Mouse (Mus musculus) lung, postnatal 10 days (tissue): ENCODE data around the gene Rasd2.

ENCODE experiments used
- DNase-seq: peaks from one replicate; pipeline ENCODE4 v3.0.0; 2021

The Rasd2 gene

GRCm38 (mm10) chr8:75213686-75214085 lies at the start of gene Rasd2:
Rasd2 (plus strand) TSS chr8:75213944.
- DNase-seq, result no peak

- peak; percentile 38 for DNase-seq
These were observed 44.4 kb upstream of the Rasd2 start for GRCm38 (mm10) chr8:75169363-75169762.

GRCm38 (mm10) chr8:75172009-75172685 lies 41.6 kb upstream of the Rasd2 start:
- DNase-seq, result no peak

GRCm38 (mm10) chr8:75193022-75193421 lies 20.7 kb upstream of the Rasd2 start:
- DNase-seq, result no peak

- DNase-seq, result no peak
These were observed 19.2 kb upstream of the Rasd2 start for GRCm38 (mm10) chr8:75194473-75195071.

- no peak for DNase-seq
These were observed 16.6 kb upstream of the Rasd2 start for GRCm38 (mm10) chr8:75197170-75197569.

- no peak for DNase-seq
These were observed 15.9 kb upstream of the Rasd2 start for GRCm38 (mm10) chr8:75197862-75198261.

GRCm38 (mm10) chr8:75198300-75198699 lies 15.4 kb upstream of the Rasd2 start:
- DNase-seq, result no peak

GRCm38 (mm10) chr8:75198988-75199765 lies 14.6 kb upstream of the Rasd2 start:
- no peak for DNase-seq

- no peak for DNase-seq
These were observed 13.8 kb upstream of the Rasd2 start for GRCm38 (mm10) chr8:75199914-75200313.

GRCm38 (mm10) chr8:75202041-75202656 lies 11.6 kb upstream of the Rasd2 start:
- no peak for DNase-seq

GRCm38 (mm10) chr8:75202913-75203312 lies 10.8 kb upstream of the Rasd2 start:
- no peak for DNase-seq

- no peak for DNase-seq
These were observed 10.3 kb upstream of the Rasd2 start for GRCm38 (mm10) chr8:75203420-75203819.

GRCm38 (mm10) chr8:75204190-75204868 lies 9.4 kb upstream of the Rasd2 start:
- no peak for DNase-seq

GRCm38 (mm10) chr8:75211461-75211860 lies 2.3 kb upstream of the Rasd2 start:
- DNase-seq, result peak; percentile 81

GRCm38 (mm10) chr8:75212631-75213306 lies 975 bp upstream of the Rasd2 start:
- DNase-seq, result peak; percentile 85

- DNase-seq, result no peak
These were observed 465 bp upstream of the Rasd2 start for GRCm38 (mm10) chr8:75213307-75213651.

GRCm38 (mm10) chr8:75215046-75215445 lies 1.3 kb downstream of the Rasd2 start:
- peak; percentile 27 for DNase-seq

- no peak for DNase-seq
These were observed 2.2 kb downstream of the Rasd2 start for GRCm38 (mm10) chr8:75215931-75216330.

- DNase-seq, result no peak
These were observed 3.1 kb downstream of the Rasd2 start for GRCm38 (mm10) chr8:75216886-75217285.

- peak; percentile 81 for DNase-seq
These were observed 4.2 kb downstream of the Rasd2 start for GRCm38 (mm10) chr8:75217969-75218368.
